Mouse (Mus musculus) left cerebral cortex, adult 8-10 months (tissue): ENCODE measurements at regions not wholly inside any gene's neighbourhood (a gene's known extent, or its start where the extent isn't known, plus 50 kb on each side); places are given as distances from the start of the nearest gene placed in this dataset.
"Not testable (repeated sequence)": the region's sequence is repeated elsewhere in the genome, so short reads cannot be mapped to it uniquely, and the experiment has no call there.

Experiments used
- DNase-seq, 2 experiments: peaks; one replicate each; pipeline ENCODE4 v3.0.0; 2022; ENCODE audit warnings: low spot score in 2 of 2

DNA sequence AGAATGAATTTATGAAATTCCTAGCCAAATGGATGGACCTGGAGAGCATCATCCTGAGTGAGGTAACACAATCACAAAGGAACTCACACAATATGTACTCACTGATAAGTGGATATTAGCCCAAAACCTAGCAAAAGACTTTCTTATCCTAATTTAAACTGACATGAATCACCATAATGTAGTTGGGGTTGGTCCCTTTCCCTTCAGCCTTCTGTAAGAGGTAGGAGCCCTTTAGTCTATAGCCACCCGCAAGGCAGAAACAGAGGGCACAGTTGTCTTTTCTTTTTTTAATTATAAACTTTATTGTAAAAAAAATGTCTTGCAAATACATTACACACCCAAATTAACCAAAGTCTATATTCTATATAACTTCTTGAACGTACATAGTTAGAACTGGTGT, 81.3 kb downstream of the Ogfrl1 start:
- not testable (repeated sequence) for DNase-seq

DNA sequence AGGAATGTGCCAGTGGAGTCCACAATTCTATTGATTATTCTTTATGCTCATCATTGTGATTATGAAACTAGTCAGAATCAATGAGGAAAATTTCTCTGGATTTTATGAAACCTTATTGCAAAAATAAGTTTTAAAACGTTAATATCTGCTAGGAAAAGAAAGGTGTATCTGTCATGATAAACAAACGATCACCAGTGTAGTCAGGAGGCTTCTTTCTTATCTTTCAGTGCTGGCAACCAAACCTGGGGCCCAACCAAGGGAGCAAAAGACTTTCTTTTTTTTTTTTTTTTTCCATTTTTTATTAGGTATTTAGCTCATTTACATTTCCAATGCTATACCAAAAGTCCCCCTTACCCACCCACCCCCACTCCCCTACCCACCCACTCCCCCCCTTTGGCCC, 82.7 kb downstream of the Ogfrl1 start:
- not testable (repeated sequence) for DNase-seq

DNA sequence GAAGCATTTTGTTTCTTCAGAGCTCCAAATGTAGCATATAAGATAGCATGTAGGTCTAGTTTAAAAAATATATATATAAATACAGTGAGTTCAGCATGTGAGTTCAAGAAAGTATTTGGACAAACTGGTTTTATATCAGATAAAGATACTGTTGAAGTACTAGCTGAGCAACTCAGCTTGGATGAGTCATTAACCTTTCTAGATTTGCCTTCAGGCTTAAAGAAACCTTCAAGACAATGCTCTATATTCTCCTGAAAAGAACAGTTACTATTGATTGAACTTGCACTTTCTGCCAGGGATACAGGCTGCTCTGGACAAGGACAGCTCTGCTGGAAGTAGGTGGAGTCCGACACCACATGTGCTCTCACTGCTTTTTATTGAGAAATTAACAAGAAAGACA, 104.9 kb downstream of the Ogfrl1 start:
- no peak for DNase-seq

DNA sequence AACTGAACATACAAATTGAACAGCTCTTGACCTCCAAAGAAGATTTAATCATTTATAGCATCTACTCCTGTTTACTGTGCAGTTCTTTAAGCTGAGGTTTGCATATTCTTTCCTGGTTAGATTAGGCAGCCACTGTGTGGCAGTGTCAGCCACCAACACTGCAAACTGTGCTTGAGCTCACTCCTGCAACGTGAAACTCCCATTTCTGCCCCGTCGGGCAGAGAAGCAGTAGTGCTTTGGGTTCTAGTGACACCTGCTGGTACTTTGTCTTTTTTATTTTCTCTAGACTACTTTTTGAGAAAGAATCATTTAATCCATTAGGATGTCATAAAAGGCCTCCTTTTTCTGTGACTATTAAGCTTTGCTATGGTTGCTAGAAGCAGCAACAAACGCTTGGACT, 110.8 kb downstream of the Ogfrl1 start:
- DNase-seq, result peak in 1 of 2 experiments; percentile 50

DNA sequence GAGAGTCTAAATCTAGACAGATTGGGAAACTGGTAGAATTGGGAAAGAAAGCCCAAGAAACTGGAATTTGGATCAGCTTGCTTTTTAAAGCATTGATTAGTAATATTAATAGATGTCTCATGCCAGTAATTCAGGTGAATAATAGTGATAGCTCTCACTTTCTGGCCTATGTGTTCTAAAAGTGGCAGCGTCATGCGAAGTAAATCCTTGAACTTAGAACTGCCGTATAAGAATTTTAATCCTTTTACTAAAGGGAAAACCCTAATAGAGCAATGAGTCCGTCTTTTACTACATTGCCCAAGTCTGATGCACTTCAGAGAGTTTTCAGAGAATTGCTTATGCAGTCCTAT, 114.7 kb downstream of the Ogfrl1 start:
- no peak for DNase-seq

DNA sequence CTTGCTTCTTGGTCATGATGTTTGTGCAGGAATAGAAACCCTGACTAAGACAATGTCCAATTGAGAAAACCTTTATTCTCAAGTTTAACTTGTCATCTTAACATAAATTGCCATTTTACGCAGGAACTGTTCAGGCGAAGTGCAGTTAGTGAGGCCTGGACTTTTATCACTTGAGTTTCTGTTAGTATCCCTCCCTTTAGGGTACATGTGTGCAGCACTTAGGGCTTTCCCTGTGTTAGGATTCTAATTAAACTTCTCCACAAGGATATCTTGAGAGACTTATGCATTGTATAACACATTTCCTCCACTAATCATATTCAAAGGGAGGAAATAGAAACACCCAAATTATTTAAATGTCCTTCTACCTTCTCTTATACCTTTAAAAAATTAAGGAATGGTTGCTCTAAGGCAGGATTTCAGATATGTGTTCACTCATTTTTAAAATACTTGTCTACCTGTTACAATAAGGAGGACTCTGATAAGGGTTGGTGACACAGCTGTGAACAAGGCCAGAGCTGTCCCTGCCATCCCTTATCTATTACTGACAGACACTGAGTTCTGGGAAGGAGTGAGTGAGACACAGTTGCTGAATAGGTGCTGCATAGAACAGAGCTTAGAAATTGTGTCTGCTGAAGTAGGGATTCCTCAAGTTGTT, 115.2 kb downstream of the Ogfrl1 start:
- DNase-seq, result no peak

DNA sequence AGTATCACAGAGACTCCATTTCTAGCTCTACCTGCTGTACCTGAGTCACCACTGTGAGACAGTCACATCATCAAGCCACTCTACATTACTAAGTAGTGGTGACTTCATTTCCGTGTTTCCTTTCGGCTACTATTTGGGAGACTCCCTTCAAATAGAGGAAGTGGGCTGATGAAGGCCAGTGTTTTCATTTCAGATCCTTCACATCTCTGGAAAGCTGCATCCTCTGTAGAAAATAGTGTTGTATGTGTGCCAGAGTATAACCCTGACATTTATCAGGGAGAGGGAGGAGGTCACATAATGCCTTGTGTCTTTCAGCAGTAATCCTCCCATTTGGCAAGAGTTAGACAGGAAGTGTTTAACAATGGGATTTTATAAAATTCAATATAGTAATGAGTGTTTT, 117.7 kb downstream of the Ogfrl1 start:
- no peak for DNase-seq

DNA sequence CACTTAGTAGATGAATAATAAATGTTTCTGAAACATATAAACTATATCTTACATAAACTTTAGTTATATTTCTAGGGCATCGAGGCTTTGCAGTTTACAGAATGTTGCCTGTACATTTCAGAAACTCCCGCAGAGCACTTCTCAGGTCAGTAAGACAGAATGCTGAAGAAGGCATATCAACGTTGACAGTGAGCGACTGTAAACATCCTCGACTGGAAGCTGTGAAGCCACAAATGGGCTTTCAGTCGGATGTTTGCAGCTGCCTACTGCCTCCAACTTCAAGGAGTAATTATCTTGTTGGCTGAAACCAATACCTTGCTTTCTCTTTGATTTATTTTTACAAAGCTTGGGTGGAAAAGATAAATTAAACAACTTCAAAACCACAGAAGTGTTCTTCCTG, 125.5 kb downstream of the Ogfrl1 start:
- no peak for DNase-seq

DNA sequence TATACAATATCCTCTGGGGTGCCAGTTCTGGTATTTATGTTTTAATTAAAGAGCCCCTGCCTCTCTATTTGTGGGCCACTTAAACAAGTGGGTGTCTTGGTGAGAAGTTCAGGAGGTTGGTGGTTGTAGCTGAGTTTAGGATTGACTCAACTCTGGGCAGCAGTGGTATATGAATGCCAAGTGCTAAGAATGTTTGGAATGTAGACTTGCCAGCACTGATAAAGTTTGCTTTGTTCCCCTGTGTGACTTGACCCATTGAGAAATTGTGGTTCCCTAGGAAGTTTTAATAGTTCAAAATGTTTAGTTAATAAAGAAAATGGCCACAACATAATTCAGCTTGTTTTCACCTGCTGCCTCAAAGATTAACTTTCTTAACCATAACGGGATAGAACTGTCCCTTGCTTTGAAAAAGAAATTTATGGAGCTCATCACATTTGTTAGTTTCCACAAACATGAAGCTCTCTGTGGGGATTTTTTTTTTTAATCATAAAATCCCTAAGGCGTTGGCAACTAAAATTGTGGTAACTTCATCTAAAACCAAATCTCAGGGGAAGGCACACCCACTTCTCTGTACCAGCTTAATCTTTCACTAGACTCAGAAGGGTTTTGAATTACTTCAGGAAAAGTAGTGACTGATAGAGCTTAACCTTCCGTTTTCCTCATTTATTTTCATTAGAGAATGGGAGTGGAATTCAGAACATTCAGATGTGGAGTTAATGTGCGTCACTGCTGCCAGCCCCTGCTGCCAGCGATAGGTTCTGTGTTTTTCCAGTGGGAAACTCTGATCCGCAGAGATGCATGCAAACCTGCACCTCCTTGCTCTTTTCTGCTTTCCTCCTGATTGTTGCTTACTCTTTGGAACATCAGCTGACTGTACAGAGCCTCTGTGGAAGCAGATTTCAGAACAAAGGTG, 126.4 kb downstream of the Ogfrl1 start:
- DNase-seq, result no peak

DNA sequence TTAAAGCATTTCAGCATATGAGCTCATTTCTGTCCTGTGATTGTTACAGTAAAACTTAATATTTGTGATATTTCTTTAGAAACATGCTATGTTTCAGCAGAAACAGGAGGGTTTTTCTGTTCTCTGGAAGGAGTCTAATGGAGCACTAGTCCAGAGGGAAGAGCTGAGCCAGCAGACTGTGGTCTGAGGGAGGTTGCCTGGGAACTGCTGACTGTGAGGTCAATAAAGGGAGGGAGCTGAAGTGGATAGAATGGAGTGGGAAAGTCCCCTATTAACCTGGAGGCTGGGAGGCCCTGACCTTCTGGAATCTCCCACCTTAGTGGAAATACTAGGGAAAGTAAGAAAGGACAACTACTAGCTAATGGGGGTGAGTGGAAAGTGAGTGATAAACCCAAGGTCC, 129.5 kb downstream of the Ogfrl1 start:
- DNase-seq, result no peak

DNA sequence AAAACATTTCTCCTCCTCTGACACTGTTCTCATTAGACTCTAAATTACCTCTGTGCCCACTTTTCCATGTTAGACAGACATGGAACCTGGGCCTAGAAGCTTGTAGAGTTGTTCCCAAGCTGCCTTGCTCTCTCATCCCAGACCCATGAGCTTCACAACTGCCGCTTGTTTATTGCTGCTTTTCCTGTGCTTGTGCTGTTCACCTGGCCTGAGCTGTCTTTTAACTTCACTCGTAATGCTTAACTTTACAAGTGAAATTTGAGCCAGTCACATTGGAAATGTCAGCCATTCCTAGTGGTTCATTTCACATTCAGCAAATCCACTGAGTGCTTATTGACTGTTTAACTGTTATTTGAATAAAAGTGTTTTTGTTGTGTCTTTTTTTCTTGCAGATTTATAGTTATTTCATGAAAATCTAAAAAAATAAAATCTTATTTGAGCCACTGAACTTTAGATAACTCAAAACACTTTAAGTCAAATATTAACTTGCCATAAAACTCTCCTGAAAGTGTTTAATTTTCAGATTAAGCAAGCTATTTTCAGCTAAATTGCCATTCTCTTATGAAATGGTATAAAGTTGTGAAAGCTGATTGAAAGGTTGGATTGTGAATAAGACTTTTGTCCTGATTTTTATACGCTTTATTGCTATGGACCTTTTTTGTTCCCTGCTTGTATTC, 131.9 kb downstream of the Ogfrl1 start:
- DNase-seq, result no peak

DNA sequence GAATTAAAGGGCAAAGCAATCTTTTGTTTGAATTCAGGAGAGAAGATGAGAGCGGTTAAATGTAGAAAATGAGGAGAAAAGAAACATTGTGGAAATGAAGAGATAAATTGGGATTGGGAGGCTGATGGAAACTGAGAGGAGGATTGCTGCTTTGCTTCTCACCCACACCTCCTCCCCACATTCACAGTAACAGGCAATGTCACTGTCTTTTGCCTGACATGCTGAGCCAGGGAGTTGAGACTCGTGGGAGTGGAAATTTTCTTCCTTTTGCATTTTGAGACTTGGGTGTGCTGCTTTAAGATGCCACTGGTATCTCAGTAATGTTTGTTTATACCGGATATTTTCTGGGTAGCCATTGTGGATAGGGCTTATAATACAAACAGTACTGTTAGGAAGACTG, 133.3 kb downstream of the Ogfrl1 start:
- DNase-seq, result no peak

DNA sequence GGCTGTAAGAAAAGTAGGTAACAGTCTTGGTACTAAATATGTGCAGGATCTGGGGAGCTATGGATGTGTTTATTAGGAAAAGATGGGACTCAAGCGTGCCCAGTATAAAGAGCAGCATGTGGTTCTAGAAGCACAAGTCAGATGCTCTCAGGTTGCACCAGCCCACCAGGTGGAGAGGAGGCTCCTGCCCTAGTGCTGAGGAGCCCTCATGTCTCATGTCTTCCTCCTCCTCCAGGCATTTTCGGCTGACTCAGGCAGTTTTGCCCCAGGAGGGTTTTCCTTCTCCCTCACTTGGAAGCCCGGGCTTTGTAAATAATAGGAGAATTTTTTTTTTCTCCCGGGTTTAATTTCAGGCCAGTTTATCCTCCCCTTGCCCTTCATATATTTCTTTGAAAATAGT, 133.8 kb downstream of the Ogfrl1 start:
- DNase-seq, result no peak

DNA sequence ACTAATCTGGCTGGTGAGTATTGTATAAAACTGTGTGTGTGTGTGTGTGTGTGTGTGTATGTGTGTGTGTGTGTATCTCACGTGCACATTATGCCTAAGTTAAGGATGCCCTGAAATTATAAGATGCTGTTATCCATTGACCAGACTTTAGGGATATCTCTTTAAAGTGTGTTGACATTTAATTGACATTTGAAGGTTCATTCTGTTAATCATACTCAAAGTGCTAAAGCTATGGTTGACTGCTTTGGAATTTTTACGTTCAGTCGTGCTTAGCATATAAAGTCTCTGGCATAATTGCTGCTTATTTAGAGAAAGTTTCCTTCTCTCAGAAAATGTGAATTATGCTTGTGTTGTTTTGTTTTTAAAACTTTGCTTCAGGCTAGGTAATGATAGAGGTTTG, 135.9 kb downstream of the Ogfrl1 start:
- DNase-seq, result no peak

DNA sequence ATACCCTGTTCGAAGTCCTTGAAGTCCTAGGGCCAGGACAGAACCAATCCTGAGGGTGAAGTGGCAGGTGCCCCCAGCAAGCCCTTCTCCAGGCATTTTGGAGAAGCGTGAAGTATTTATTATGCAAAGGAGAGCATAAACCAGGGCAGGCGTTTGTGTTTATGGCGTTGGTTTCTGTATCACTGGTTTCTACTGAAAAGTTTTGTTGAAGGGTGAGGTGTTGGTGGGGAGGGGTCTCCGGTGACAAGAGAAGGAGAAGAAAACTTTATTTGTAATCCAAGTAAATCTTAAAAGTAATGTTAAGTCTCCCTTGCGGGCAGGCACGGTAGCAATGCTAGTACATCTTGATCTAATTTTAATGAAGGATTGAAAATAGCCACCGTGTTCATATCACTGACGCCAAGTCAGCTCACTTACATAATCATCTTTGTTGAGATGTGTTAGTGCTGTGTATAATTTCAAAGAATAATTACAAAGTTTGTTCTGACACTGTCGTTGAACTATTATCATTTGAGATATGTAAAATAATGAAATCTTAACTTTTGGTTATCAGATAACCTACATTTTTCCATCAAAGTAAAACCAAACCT, 140.2 kb downstream of the Ogfrl1 start:
- DNase-seq, result no peak

DNA sequence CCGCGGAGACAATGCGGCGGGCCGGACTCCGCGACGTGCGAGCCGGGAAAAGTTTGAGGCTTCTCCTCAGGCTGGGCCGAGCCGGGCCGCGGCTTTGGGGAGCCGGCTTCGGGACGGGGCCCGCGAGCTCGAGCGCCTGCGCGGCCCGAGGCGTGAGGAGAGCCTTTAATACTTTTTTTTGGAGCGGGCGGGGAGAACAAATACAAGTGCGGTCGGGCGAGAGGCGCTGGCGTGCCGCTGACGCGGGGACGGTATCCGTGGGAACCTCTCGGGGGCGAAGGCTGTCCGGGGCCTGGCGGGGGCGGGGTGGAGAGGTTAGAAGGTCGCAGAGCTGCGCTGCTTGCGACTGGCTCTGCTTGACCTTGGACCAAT, 141.0 kb downstream of the Ogfrl1 start:
- DNase-seq, result peak; percentile 43 to 71

DNA sequence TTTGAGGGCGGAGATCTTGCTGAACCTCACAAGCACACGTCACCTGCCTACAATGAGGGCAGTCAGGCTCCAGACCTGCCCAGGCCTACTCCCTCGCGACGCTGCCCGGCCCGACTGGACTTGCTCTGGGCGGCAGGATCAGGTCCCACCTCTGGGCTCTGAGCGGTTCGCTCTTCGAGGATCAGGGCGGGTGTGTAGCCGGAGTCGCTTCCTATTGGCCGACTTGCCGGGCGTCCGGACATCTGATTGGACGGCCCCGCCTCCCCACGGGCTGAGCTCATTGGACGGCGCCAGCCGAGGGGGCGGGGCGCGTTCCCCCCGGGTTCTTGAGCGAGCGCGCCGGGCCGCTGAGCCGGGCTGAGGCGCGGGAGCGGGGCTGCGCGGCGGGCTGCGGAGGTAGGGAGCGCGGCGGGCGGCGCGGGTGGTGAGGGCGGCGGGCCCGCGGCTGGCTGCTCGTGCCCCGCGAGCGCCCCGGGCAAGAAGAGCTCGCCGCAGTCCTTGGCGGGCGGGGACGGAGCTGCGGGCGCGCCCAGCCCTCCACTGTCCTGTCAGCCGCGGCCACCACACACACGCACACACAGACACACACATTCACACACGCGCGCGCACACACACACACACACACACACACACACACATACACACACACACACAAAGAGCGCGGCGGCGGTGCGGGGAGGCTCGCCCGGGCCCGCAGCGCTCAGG, 141.5 kb downstream of the Ogfrl1 start:
- DNase-seq, result peak; percentile 83 to 96

DNA sequence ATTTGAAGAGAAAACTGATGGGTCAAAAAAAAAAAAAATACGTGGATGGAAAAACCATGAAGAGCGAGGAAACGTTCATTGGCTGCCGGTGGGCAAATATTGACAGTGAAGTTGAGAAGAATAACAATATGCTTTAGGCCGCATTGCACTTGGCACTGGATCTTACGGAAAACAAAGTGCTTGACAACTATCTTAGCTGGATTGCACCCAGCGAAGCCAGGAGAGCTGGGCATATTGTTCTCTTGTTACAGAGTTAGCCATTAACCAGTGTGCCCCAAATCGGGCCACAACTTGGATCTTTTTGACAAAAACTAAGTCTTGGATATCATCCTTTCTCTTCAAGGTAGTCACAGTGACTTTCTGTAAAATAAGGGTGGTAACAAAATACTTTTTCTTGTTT, 143.3 kb downstream of the Ogfrl1 start:
- no peak for DNase-seq

DNA sequence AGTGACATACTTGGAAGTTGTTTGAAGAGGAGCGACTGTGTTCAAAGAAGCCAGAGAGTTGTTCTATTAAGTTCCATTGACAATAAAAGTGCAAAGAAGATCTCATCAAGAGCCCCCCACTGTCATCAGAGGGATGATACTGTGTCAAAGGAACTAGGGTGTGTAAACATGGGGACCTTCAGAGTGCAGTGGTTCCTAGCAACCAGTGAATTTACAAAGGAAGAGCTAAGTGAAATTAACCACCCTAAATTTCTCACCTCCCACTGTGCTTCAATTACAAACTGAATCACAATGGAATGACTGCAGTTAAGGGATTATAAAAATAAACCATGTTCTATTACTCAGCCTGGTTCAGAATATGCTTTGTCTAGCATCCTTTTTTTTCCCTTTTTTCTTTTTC, 129.5 kb upstream of the 4933415F23Rik start:
- peak in 1 of 2 experiments; percentile 6 for DNase-seq

DNA sequence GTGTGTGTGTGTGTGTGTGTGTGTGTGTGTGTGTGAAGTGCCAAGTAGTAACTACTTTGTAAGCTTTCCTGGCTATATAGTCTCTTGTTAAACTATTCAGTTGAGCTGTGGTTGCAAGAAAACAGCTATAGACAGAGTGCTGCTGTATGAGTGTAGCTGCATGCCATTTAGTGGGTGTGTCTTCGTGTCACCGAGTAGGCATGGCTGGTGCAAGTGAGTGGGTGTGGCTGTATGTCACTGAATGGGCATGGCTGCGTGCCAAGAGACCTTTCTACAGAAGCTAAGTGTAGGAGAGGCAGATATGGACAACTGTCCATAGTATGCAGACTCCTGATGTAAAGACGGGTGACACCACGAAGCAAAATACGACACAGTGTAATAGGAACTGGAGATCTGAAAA, 126.4 kb upstream of the 4933415F23Rik start:
- no peak for DNase-seq

DNA sequence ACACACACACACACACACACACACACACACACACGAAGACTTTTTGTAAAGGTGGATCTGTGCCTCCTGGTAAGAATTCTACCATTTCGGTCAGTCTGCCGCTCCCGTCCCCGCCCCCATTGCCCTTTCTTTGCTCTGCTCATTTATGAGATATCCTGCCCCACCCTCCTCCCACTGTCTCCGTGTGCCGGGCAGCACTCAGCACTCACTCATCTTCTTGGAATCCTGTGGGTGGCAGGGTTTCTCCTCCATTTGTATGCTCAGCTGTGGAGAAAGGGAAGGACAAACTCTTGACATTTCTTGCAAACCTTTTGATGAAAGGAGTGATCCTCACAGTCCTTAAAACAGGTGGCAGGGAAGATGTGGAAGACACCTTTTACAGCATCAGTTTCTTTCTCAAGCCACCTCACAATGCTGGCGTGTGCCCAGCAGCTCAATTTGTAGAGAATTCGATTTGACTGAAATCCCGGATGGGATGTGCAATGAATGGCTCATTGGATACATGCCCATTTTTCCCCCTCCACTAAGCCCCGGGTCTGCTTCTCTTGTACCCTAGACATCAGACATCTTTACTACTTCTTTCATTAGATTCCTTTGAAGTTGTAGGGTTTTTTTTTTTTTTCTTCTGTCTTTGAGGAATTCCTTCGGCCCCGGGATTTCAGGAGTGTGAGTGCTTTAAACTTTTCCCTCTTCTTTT, 112.6 kb upstream of the 4933415F23Rik start:
- DNase-seq, result peak in 1 of 2 experiments; percentile 10
